Mouse (Mus musculus) kidney, embryonic 14.5 days (tissue): ENCODE results near the gene Umad1. TPM values are rescaled to one million over a fixed set of nuclear protein-coding genes. Genes with fewer than 3 reads are reported as not detected.

Experiments used
- ATAC-seq: fragments of 200-750 bp; cut with Nextera tagmentation; 2 replicates; pipeline ENCODE4 v1.8.0; 2017; ENCODE audit warnings: moderate number of reproducible peaks, mild to moderate bottlenecking, moderate TSS enrichment, moderate library complexity; ENCODE audit not compliant: low FRiP score, low TSS enrichment
- H3K27ac ChIP-seq: fragments of 300-500 bp; sonication (generic); 2 replicates; pipeline ENCODE4 v1.5.1; 2014; ENCODE audit warnings: low read depth, mild to moderate bottlenecking, low read length, moderate library complexity, mixed read lengths
- H3K27me3 ChIP-seq: fragments of 300-500 bp; sonication (generic); 2 replicates; pipeline ENCODE4 v1.6.1; 2014; ENCODE audit warnings: mild to moderate bottlenecking, low read length; ENCODE audit not compliant: control insufficient read depth, insufficient read depth
- H3K36me3 ChIP-seq: fragments of 300-500 bp; sonication (generic); 2 replicates; pipeline ENCODE4 v1.6.1; 2014; ENCODE audit warnings: low read length, mixed read lengths; ENCODE audit not compliant: control insufficient read depth, insufficient read depth
- H3K4me1 ChIP-seq: fragments of 300-500 bp; sonication (generic); 2 replicates; pipeline ENCODE4 v1.6.1; 2014; ENCODE audit warnings: low read length, mixed read lengths; ENCODE audit not compliant: control insufficient read depth, insufficient read depth
- H3K4me2 ChIP-seq: fragments of 300-500 bp; sonication (generic); replicated peaks from 2 replicates; pipeline ENCODE4 v1.6.1; 2014; ENCODE audit warnings: low read depth, mild to moderate bottlenecking, low read length
- H3K4me3 ChIP-seq: fragments of 300-500 bp; sonication (generic); 2 replicates; pipeline ENCODE4 v1.5.1; 2014; ENCODE audit warnings: mild to moderate bottlenecking, low read length
- H3K9ac ChIP-seq: fragments of 300-500 bp; sonication (generic); 2 replicates; pipeline ENCODE4 v1.6.1; 2014; ENCODE audit warnings: low read depth, mild to moderate bottlenecking, low read length, moderate library complexity
- H3K9me3 ChIP-seq: fragments of 300-500 bp; sonication (generic); 2 replicates; pipeline ENCODE4 v1.6.1; 2016; ENCODE audit warnings: low read length; ENCODE audit not compliant: control insufficient read depth
- WGBS: fragments of 180-500 bp; shearing (Covaris S2); extraction: QIAGEN DNeasy Blood & Tissue Kit; methylation state at CpG from one replicate; pipeline ENCODE4 v1.1.7; 2014; 5-methylcytosine and 5-hydroxymethylcytosine counted together
- polyA plus RNA-seq: library from polyadenylated mRNA; unstranded; fragments of >200 nt; fragmentation: Nextera tagmentation; extraction: Ambion mirVana; gene quantifications from 2 replicates; pipeline ENCODE4 v1.2.1, GENCODE M21; 2014

Umad1 gene
- polyA plus RNA-seq, 1 experiment from 2014 or later = 19.7 TPM

- Histone ChIP-seq H3K4me2 (no peak overlapping the region), H3K9me3 (no peaks in the 10 kb centered on the region), H3K4me3 (no peak overlapping the region), H3K36me3 (no peaks in the 10 kb centered on the region), H3K27ac (no peak overlapping the region), H3K9ac (no peak overlapping the region), H3K27me3 (no peaks in the 10 kb centered on the region), H3K4me1 (no peaks in the 10 kb centered on the region)
- 70% methylated on average over 9 of the region's 9 CpGs for WGBS
- ATAC-seq = no peak
Measured at GRCm38 (mm10) chr6:8336487-8337390, 77.7 kb downstream of the Umad1 start.

GRCm38 (mm10) chr6:8339453-8339852 is 80.4 kb downstream of the Umad1 start:
- 87% methylated on average over 6 of the region's 6 CpGs for WGBS
- Histone ChIP-seq H3K9ac (no peak overlapping the region), H3K36me3 (no peaks in the 10 kb centered on the region), H3K4me3 (no peak overlapping the region), H3K27me3 (no peaks in the 10 kb centered on the region), H3K9me3 (no peaks in the 10 kb centered on the region), H3K4me2 (no peak overlapping the region), H3K27ac (no peak overlapping the region), H3K4me1 (no peaks in the 10 kb centered on the region)
- no peak for ATAC-seq

- Histone ChIP-seq H3K36me3 (no peaks in the 10 kb centered on the region), H3K27ac (no peak overlapping the region), H3K27me3 (no peaks in the 10 kb centered on the region), H3K4me2 (no peak overlapping the region), H3K4me1 (no peaks in the 10 kb centered on the region; the same call in 1 of the 2 replicates), H3K9ac (no peak overlapping the region), H3K9me3 (no peaks in the 10 kb centered on the region), H3K4me3 (no peak overlapping the region)
- WGBS = 88% methylated on average over 4 of the region's 4 CpGs
- ATAC-seq = no peak
Measured at GRCm38 (mm10) chr6:8343271-8343670, 84.2 kb downstream of the Umad1 start.

GRCm38 (mm10) chr6:8345219-8345856 is 86.2 kb downstream of the Umad1 start:
- no peaks in the 10 kb centered on the region; the same call in 1 of the 2 replicates for H3K4me1 ChIP-seq
- no peak overlapping the region for H3K27ac ChIP-seq
- no peak overlapping the region for H3K9ac ChIP-seq
- H3K36me3 ChIP-seq = no peaks in the 10 kb centered on the region
- H3K4me2 ChIP-seq = no peak overlapping the region
- WGBS = 68% methylated on average over 5 of the region's 5 CpGs
- ATAC-seq = no peak
- H3K9me3 ChIP-seq = no peaks in the 10 kb centered on the region
- H3K4me3 ChIP-seq = no peak overlapping the region
- no peaks in the 10 kb centered on the region for H3K27me3 ChIP-seq

GRCm38 (mm10) chr6:8347154-8347553 is 88.1 kb downstream of the Umad1 start:
- no peak for ATAC-seq
- Histone ChIP-seq H3K4me1 (no peaks in the 10 kb centered on the region; the same call in 1 of the 2 replicates), H3K4me2 (no peak overlapping the region)

GRCm38 (mm10) chr6:8348344-8348743 is 89.3 kb downstream of the Umad1 start:
- no peak overlapping the region for H3K9ac ChIP-seq
- no peak overlapping the region for H3K4me2 ChIP-seq
- H3K4me1 ChIP-seq = peaks cover 7% of the 10 kb centered on the region
- no peak for ATAC-seq
- H3K9me3 ChIP-seq = no peaks in the 10 kb centered on the region
- H3K36me3 ChIP-seq = no peaks in the 10 kb centered on the region
- H3K4me3 ChIP-seq = no peak overlapping the region
- WGBS = 91% methylated on average over 1 of the region's 1 CpGs
- H3K27me3 ChIP-seq = no peaks in the 10 kb centered on the region
- no peak overlapping the region for H3K27ac ChIP-seq

More at GRCm38 (mm10) chr6:8347154-8347553, 88.1 kb downstream of the Umad1 start:
- H3K4me3 ChIP-seq = no peak overlapping the region
- no peaks in the 10 kb centered on the region for H3K27me3 ChIP-seq
- H3K36me3 ChIP-seq = no peaks in the 10 kb centered on the region
- WGBS = 91% methylated on average over 2 of the region's 2 CpGs
- H3K27ac ChIP-seq = no peak overlapping the region
- H3K9ac ChIP-seq = no peak overlapping the region
- no peaks in the 10 kb centered on the region for H3K9me3 ChIP-seq

GRCm38 (mm10) chr6:8349060-8349670 is 90.1 kb downstream of the Umad1 start:
- Histone ChIP-seq H3K36me3 (no peaks in the 10 kb centered on the region), H3K9ac (no peak overlapping the region), H3K9me3 (no peaks in the 10 kb centered on the region), H3K4me1 (peaks cover 7% of the 10 kb centered on the region), H3K4me2 (no peak overlapping the region), H3K27ac (no peak overlapping the region), H3K27me3 (no peaks in the 10 kb centered on the region), H3K4me3 (no peak overlapping the region)
- no peak for ATAC-seq
- 76% methylated on average over 2 of the region's 2 CpGs for WGBS

GRCm38 (mm10) chr6:8351507-8351906 is 92.4 kb downstream of the Umad1 start:
- no peak overlapping the region for H3K4me2 ChIP-seq
- ATAC-seq = no peak
- 81% methylated on average over 2 of the region's 2 CpGs for WGBS
- H3K4me1 ChIP-seq = peaks cover 7% of the 10 kb centered on the region; the same call in 1 of the 2 replicates
- no peak overlapping the region for H3K27ac ChIP-seq
- H3K4me3 ChIP-seq = no peak overlapping the region
- H3K27me3 ChIP-seq = no peaks in the 10 kb centered on the region
- H3K36me3 ChIP-seq = no peaks in the 10 kb centered on the region
- no peaks in the 10 kb centered on the region for H3K9me3 ChIP-seq
- no peak overlapping the region for H3K9ac ChIP-seq
